Mouse (Mus musculus) spleen, adult 2 months (tissue): ENCODE results near the gene Plgrkt.

Experiments
- CTCF ChIP-seq: fragments of 200-500 bp; IDR thresholded peaks from 2 replicates; pipeline ENCODE4 v1.5.1; 2011; ENCODE audit warnings: mild to moderate bottlenecking, inconsistent platforms; ENCODE audit not compliant: insufficient read depth, insufficient read length, insufficient replicate concordance; ENCODE audit errors: extremely low read depth
- POLR2A ChIP-seq: fragments of 200-500 bp; IDR thresholded peaks from 2 replicates; pipeline ENCODE4 v1.6.1; 2011; ENCODE audit warnings: low read depth, low read length, inconsistent platforms

GRCm38 (mm10) chr19:29302119-29302518, 65.1 kb downstream of the Plgrkt start:
- TF ChIP-seq POLR2A (no peak), CTCF (no peak)
